Mouse (Mus musculus): ENCODE measurements around the gene Ccnb2. TPM values are rescaled to one million over a fixed set of nuclear protein-coding genes. Genes with fewer than 3 reads are reported as not detected.

Gene Ccnb2
- polyA plus RNA-seq (2012; rRNA removed) = 16.2 and 19.6 TPM in 2 replicates

DNA sequence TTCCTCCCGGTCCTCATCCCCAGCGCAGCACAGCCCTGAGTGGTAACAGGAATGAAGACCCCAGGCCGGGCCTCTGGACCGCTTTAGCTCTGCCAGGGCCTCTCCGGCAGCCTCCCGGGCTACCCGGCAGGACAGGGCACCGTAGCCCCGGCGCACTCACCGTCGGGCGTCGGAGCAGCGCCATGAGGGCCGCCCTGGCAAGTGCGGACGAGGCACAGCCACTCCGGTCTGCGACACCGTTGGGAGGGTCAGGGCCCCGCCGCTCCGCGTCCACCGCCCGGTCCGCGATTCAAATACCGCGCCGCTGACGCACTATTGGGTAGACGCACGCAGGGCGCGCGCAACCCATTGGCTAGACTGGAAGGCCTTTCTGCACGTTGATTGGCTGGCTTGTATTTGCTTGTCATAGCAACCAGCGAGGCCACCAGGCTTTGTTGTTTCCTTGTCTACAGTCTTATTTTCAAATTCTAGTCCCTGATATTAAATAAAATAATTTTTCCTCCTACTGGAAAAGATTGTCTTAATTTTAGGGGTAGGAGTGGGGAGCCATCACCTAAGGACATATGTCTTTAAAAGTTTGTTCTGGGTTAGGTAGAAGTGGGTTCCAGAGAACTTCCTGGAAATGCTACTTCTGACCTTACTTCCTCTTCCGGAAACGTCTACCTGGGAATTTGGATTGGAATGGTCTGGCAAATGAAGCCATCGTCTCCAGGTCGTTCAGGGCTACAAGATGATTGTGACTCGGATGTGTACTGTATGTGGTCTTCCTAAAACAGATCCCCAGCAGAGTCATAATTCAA, at the start of gene Ccnb2:
Ccnb2 (minus strand) TSS at position 291 of the 800 bp plus-strand sequence.

Other genes starting within 250 kb of the Ccnb2 start
- gene Myo1e, start 214.2 kb downstream of the Ccnb2 start, polyA plus RNA-seq (2012; rRNA removed) = 2.9 and 3.6 TPM in 2 replicates
- gene Rnf111, start 82.2 kb upstream of the Ccnb2 start, polyA plus RNA-seq (2012; rRNA removed) = 39.0 and 43.7 TPM in 2 replicates
- 58.5 and 59.4 TPM in 2 replicates for gene Sltm, start 121.2 kb upstream of the Ccnb2 start, polyA plus RNA-seq (2012; rRNA removed)
- gene Gm10642, start 234.7 kb upstream of the Ccnb2 start, polyA plus RNA-seq (2012; rRNA removed) = 0.58 and 0.59 TPM in 2 replicates
- gene Mindy2, start 235.6 kb upstream of the Ccnb2 start, polyA plus RNA-seq (2012; rRNA removed) = 19.9 and 21.6 TPM in 2 replicates